Mouse (Mus musculus) bone marrow macrophage, adult 2 months (primary cell): ENCODE measurements around the gene Cacna2d3. TPM values are rescaled to one million over a fixed set of nuclear protein-coding genes. Genes with fewer than 3 reads are reported as not detected.

Source experiments
- H3K27ac ChIP-seq: 2 replicates; pipeline ENCODE4 v1.5.1; 2012; ENCODE audit warnings: low read depth, low read length; ENCODE audit not compliant: insufficient read depth
- H3K4me1 ChIP-seq: 2 replicates; pipeline ENCODE4 v1.6.1; 2012; ENCODE audit warnings: low read length; ENCODE audit not compliant: control insufficient read depth, insufficient read depth
- H3K4me3 ChIP-seq: 2 replicates; pipeline ENCODE4 v1.5.1; 2012; ENCODE audit warnings: mild to moderate bottlenecking, low read length, moderate library complexity; ENCODE audit not compliant: insufficient read depth
- CTCF ChIP-seq: IDR thresholded peaks from 2 replicates; pipeline ENCODE4 v1.5.1; 2012; ENCODE audit warnings: low read depth, mild to moderate bottlenecking, low read length, moderate library complexity
- POLR2A ChIP-seq: IDR thresholded peaks from 2 replicates; pipeline ENCODE4 v1.6.1; 2012; ENCODE audit warnings: mild to moderate bottlenecking, low read depth, low read length, borderline replicate concordance
- polyA plus RNA-seq: library from polyadenylated mRNA; stranded (reverse); fragments of >200 nt; gene quantifications from 2 replicates; pipeline ENCODE4 v1.2.4, GENCODE M21; 2012; ENCODE audit not compliant: missing spikeins, insufficient read depth, insufficient read length

The Cacna2d3 gene
- polyA plus RNA-seq, 1 experiment = not detected

DNA sequence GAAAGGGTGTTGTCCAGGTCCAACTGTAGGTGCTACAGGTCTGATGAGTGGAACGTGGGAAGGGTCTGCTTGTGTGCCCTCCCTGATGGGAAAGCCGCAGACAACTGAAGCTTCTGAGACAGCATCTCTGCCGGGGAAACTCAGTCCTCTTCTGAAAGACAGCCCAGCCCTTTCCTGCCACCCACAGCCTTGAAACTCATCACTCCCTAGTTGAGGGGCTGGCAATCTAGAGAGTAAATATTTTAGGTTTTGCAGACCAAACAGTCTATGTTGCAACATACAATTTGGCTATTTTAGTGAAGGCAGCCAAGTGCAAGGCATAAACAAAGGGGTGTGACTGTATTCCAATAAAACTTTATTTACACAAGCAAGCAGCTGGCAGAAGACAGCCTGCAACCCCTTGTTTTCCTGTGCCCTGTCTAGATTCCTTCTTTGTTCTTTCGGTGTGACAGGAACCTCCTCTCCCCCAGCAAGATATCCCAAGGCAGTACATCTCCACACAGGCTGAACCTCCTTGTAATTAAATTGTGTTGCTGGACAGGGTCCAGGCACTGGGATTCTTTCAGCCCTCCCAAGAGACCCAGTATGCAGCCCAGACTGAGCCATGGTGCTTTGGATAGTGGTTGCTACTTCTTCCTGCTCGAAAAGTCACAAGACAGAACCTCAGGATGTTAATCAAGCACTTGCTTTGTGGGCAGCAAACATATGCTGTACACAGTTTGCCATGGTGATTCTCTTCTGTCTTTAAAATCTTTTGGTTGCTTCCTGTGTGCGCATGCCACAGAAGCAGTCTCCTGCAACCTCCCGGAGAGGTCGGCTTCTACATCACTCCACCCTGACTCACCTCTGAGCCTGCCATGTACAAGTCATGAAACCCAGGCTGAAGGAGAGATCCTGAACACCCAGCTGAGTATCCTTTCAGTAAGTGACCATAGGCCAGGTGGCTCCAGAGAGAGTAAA lies 317.5 kb downstream of the Cacna2d3 start:
- no peak for TF ChIP-seq POLR2A
- no peak for TF ChIP-seq CTCF
- H3K27ac ChIP-seq = no peak overlapping the region
- H3K4me3 ChIP-seq = no peak overlapping the region
- H3K4me1 ChIP-seq = no peaks in the 10 kb centered on the region

- Histone ChIP-seq H3K4me3 (no peak overlapping the region), H3K27ac (no peak overlapping the region), H3K4me1 (no peaks in the 10 kb centered on the region)
- TF ChIP-seq POLR2A (no peak), CTCF (no peak)
Observed at GRCm38 (mm10) chr14:29402471-29402870, 319.2 kb downstream of the Cacna2d3 start.

GRCm38 (mm10) chr14:29393786-29394185 lies 327.9 kb downstream of the Cacna2d3 start:
- H3K4me1 ChIP-seq = no peaks in the 10 kb centered on the region
- no peak for TF ChIP-seq POLR2A
- TF ChIP-seq CTCF = no peak
- H3K4me3 ChIP-seq = no peak overlapping the region
- H3K27ac ChIP-seq = no peak overlapping the region

DNA sequence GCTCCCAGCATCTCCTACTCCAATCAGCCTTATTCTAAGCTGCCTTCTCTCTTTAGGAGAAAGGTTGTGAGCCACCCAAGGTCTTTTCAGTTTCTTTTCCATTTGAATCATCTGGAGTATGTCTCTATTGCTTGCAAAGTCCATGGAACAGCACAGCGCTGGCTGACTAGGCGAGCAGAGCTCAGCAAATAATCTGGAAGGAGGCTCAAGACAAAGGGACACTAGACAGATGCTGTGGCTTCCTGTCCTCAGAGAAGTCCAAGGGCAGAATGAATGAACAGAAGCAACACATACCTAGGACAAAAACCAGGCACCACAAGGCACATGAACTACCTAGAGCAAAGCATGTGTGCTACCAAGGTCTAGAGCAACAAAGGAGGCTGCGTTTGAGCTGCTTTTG lies 328.8 kb downstream of the Cacna2d3 start:
- no peak for TF ChIP-seq CTCF
- TF ChIP-seq POLR2A = no peak
- no peak overlapping the region for H3K4me3 ChIP-seq
- H3K27ac ChIP-seq = no peak overlapping the region
- no peaks in the 10 kb centered on the region for H3K4me1 ChIP-seq

DNA sequence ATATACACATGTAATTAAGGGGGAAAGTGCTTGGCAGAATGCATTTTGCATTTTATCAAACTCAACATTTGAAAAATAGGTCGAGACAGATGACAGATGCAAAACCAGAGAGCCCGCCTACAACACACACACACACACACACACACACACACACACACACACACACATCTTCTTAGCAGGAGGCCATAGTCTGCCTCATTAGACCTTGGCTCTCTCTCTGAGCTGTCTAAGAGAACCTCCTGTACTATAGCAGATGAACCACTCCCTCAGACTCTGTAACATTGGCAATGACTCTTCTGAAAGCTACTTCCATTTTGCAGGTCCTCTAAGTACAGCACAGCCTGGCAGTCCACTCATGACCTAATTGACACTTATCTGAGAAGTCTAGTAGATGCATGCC lies 330.2 kb downstream of the Cacna2d3 start:
- H3K4me1 ChIP-seq = no peaks in the 10 kb centered on the region
- TF ChIP-seq CTCF (no peak), POLR2A (no peak)
- no peak overlapping the region for H3K27ac ChIP-seq
- H3K4me3 ChIP-seq = no peak overlapping the region

DNA sequence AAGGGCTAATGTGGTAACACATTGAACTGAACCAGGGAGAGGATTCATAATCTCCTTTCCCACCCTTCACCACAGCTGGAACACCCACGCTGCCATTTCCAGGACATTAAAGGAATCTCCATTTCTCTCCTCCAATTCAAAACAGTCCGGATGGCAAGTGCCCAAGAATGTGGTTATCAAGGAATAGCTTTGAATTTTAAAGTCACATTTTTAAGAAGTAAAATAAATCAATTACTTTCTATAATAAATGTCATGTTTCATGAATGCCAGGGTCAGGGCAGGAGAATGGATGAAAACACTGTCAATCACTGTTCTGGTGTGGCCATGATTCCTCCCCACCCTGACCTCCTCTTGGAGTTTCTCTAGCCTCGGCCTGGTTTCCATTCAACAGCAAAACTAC lies 333.9 kb downstream of the Cacna2d3 start:
- Histone ChIP-seq H3K4me1 (no peaks in the 10 kb centered on the region), H3K27ac (no peak overlapping the region), H3K4me3 (no peak overlapping the region)
- TF ChIP-seq CTCF (no peak), POLR2A (no peak)

DNA sequence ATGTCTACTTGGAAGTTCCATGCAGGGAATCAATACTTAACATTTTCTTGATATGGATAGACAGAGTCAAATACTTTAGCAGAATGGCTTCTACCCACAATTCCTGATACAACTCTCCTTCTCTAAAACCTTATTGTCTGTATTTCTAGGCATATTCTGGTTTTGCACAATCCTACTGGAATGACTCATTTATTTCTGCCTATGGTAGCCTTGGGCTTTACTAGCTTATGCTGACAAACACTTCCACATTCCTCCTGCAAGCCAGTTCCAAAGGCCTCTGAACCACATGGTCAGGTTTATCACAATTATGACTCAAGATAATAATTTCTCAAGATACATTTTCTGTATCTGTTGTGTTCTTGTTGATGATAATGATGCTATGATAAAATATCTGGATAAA lies 336.2 kb downstream of the Cacna2d3 start:
- no peak overlapping the region for H3K27ac ChIP-seq
- no peak overlapping the region for H3K4me3 ChIP-seq
- TF ChIP-seq POLR2A (no peak), CTCF (no peak)
- H3K4me1 ChIP-seq = no peaks in the 10 kb centered on the region

- Histone ChIP-seq H3K27ac (no peak overlapping the region), H3K4me1 (no peaks in the 10 kb centered on the region), H3K4me3 (no peak overlapping the region)
- TF ChIP-seq POLR2A (no peak), CTCF (no peak)
Observed at GRCm38 (mm10) chr14:29382786-29383185, 338.9 kb downstream of the Cacna2d3 start.

DNA sequence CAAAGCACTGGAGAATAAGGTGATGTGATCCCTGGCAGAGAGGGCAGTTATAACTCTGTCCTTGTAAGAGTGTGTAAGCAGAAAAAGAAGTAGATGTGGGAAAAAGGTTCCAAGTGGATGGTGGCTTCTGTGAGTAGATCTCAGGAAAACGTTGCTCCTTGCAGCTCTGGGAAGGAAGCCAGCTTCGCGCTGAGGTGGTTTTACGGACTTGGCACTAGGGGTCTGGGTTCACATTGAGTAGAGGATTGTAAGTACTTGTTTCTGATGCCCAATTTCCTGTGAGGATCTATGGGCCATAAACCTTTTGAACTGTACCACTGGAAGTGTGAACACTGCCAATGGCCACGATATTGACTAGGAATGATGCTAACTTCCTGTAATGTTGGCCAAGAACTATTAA lies 354.8 kb downstream of the Cacna2d3 start:
- no peak overlapping the region for H3K4me3 ChIP-seq
- H3K4me1 ChIP-seq = no peaks in the 10 kb centered on the region
- TF ChIP-seq CTCF (no peak), POLR2A (no peak)
- H3K27ac ChIP-seq = no peak overlapping the region

GRCm38 (mm10) chr14:29362448-29362847 lies 359.2 kb downstream of the Cacna2d3 start:
- H3K4me1 ChIP-seq = no peaks in the 10 kb centered on the region
- TF ChIP-seq CTCF (no peak), POLR2A (no peak)
- H3K4me3 ChIP-seq = no peak overlapping the region
- H3K27ac ChIP-seq = no peak overlapping the region
